Mouse (Mus musculus): ENCODE data around the gene Uap1l1. TPM values are rescaled to one million over a fixed set of nuclear protein-coding genes. Genes with fewer than 3 reads are reported as not detected.
A peak's percentile ranks its signal among the peaks of the same experiment; 100 is the strongest.

Uap1l1 gene
- polyA plus RNA-seq, 1 experiment: 65.3 TPM

DNA sequence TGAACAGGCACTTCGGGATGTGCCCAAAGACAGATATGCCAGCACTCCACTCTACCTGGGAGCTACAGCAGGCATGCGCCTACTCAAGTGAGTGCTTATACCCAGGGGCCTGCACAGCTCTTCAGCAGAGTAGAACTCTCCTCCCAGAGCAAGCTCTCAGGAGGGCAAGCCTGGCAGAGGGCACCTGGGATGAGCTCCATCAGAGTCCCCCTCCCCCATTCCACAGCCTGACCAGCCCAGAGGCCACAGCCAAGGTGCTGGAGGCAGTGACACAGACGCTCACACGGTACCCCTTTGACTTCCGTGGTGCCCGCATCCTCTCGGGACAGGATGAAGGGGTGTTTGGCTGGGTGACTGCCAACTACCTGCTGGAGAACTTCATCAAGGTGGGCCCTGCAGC, 32.6 kb upstream of the Uap1l1 start:
- H3K4me1 ChIP-seq (ENCODE audit: control insufficient read depth, insufficient read depth, low read length): peaks cover 6% of the 10 kb centered on the region
- no peak for DNase-seq
- H3K4me3 ChIP-seq (replicated peaks; ENCODE audit: extremely low read depth, low read depth, low read length): no peak overlapping the region
- WGBS: 85% methylated on average over 7 of the region's 7 CpGs
- TF ChIP-seq CTCF (IDR thresholded peaks at IDR 0.05; ENCODE audit: insufficient read depth, low read length) (no peak), POLR2A (IDR thresholded peaks at IDR 0.05; ENCODE audit: borderline replicate concordance, extremely low read depth, low read depth, low read length) (no peak)

- 52% methylated on average over 1 of the region's 1 CpGs for WGBS
- H3K4me3 ChIP-seq (replicated peaks; ENCODE audit: extremely low read depth, low read depth, low read length): no peak overlapping the region
- DNase-seq: no peak
- peaks cover 6% of the 10 kb centered on the region for H3K4me1 ChIP-seq (ENCODE audit: control insufficient read depth, insufficient read depth, low read length)
- TF ChIP-seq POLR2A (IDR thresholded peaks at IDR 0.05; ENCODE audit: borderline replicate concordance, extremely low read depth, low read depth, low read length) (no peak), CTCF (IDR thresholded peaks at IDR 0.05; ENCODE audit: insufficient read depth, low read length) (no peak)
These were observed 31.5 kb upstream of the Uap1l1 start for GRCm38 (mm10) chr2:25397010-25397409.

DNA sequence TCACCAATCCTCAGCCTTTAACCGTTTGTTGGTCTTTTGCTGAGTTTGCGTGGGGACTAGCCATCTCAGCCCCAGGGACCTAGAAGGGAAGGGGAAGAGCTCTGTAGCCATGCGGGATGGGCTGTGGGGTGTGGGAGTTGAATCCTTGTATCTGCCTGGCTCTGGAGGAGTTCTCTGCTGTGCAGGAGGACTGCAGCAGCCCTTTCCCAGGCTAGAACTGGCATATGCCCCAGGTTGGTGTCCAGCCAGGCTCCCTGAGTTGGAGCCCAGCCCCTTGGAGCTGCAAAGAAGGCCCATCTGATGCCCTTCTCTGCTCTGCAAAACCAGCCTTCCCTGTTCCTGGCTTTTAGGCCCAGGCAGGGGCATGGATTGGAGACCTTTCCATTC, 31.1 kb upstream of the Uap1l1 start:
- no peak for DNase-seq
- peaks cover 6% of the 10 kb centered on the region for H3K4me1 ChIP-seq (ENCODE audit: control insufficient read depth, insufficient read depth, low read length)
- 55% methylated on average over 3 of the region's 3 CpGs for WGBS
- TF ChIP-seq CTCF (IDR thresholded peaks at IDR 0.05; ENCODE audit: insufficient read depth, low read length): no peak
- TF ChIP-seq POLR2A (IDR thresholded peaks at IDR 0.05; ENCODE audit: borderline replicate concordance, extremely low read depth, low read depth, low read length): no peak
- no peak overlapping the region for H3K4me3 ChIP-seq (replicated peaks; ENCODE audit: extremely low read depth, low read depth, low read length)

- peak within 1 kb of the TSS; percentile 49 for H3K4me3 ChIP-seq (replicated peaks; ENCODE audit: extremely low read depth, low read depth, low read length)
- TF ChIP-seq CTCF (IDR thresholded peaks at IDR 0.05; ENCODE audit: insufficient read depth, low read length): 0 out of 2 replicates have a peak, but pooled peaks have one; percentile 6
- 0 out of 2 replicates have a peak, but pooled peaks have one; percentile 12 for TF ChIP-seq POLR2A (IDR thresholded peaks at IDR 0.05; ENCODE audit: borderline replicate concordance, extremely low read depth, low read depth, low read length)
- peak; percentile 49 for DNase-seq
- peaks cover 6% of the 10 kb centered on the region for H3K4me1 ChIP-seq (ENCODE audit: control insufficient read depth, insufficient read depth, low read length)
- WGBS: 3% methylated on average over 57 of the region's 57 CpGs
These were observed 30.5 kb upstream of the Uap1l1 start, which contains the start of gene Entpd2 for GRCm38 (mm10) chr2:25395721-25396596. TSS of gene Entpd2 (plus strand) at chr2:25395874.

DNA sequence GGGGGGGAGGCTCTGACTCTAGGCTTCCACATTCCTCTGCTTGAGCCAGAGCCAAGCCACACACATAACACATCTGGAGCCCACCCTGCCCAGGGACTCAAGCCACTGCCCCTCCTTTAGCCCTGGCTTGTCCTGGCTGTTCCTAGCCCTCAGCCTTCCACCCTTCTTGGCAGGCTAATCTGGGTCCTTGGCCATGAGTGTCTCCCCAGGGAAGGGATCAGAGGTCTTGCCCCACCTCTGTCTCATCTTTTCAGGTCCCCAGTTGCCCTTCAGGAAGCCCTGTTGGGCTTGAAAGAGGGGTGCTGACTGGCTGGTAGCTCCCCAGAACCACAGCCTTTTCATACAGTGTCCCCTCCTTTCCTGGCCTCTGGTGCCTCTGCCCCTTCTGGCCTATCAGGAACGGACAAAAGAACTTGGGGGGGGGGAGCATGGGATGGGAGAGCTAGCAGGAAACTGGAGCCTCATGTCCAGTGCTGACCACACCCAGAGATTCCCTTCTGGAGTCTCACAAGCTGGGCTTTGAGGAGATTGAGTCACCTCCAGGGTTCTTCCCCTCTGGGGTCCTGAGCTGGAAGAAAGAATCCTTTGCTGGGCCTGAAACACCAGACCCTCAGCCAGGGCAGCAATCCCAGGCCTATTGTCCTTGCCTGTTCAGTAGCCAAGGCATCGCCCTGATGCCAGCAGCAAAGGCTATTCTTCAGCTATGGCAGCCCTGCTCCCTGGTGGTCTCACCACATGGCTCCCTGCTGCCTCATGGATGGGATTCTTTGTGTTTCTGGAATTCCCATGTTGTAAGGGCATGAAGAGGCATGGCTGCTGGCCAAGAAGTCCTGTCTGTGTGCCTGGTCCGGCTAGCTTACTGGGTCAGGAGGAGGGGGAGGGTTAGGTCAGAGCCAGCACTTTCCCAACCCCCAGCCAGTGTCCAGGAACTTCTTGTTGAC, 29.1 kb upstream of the Uap1l1 start:
- TF ChIP-seq CTCF (IDR thresholded peaks at IDR 0.05; ENCODE audit: insufficient read depth, low read length): no peak
- WGBS: 37% methylated on average over 3 of the region's 3 CpGs
- Histone ChIP-seq H3K4me3 (replicated peaks; ENCODE audit: extremely low read depth, low read depth, low read length) (no peak overlapping the region), H3K4me1 (ENCODE audit: control insufficient read depth, insufficient read depth, low read length) (peaks cover 3% of the 10 kb centered on the region; the same call in 1 of the 2 replicates)
- DNase-seq: no peak

DNA sequence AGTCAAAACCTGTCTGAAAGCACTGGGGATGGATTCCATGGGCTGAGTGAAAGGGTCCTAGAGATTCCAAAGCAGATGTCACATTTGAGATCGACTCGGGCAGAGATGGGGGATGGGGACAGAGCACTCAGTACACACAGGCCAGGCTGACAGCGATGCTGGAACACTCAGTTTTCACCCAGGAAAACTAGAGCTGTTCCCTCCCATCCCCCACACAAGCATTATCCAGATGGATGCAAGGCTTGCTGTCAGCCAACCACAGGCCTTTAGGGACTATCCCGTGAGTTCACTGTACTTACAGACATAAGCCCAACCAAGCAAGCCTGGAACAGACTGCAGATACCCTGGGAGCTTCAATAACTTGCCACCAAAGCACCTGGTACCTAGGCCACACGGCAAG, 25.8 kb upstream of the Uap1l1 start:
- TF ChIP-seq POLR2A (IDR thresholded peaks at IDR 0.05; ENCODE audit: borderline replicate concordance, extremely low read depth, low read depth, low read length) (no peak), CTCF (IDR thresholded peaks at IDR 0.05; ENCODE audit: insufficient read depth, low read length) (no peak)
- DNase-seq: no peak
- Histone ChIP-seq H3K4me1 (ENCODE audit: control insufficient read depth, insufficient read depth, low read length) (peaks cover 2% of the 10 kb centered on the region; the same call in 1 of the 2 replicates), H3K4me3 (replicated peaks; ENCODE audit: extremely low read depth, low read depth, low read length) (no peak overlapping the region)
- WGBS: 68% methylated on average over 5 of the region's 5 CpGs

DNA sequence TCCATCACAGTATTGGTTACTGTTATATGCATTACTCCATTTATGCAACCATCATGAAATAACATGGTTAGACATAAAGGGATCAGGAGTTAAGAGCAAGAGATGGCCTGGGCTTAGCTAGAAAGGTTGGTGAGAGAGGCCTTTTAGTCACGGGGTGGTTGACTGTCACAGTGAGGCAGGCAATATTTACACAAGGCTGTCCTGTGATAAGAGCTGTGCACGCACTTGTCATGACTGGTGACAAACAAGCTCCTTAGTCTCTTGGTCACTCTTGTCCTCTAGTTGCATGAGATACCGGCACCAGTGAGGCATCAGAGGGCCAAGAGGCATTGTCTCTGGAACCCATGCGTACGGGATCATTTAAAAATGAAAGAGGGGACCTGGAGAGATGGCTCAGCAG, 19.0 kb upstream of the Uap1l1 start:
- TF ChIP-seq CTCF (IDR thresholded peaks at IDR 0.05; ENCODE audit: insufficient read depth, low read length) (no peak), POLR2A (IDR thresholded peaks at IDR 0.05; ENCODE audit: borderline replicate concordance, extremely low read depth, low read depth, low read length) (no peak)
- Histone ChIP-seq H3K4me3 (replicated peaks; ENCODE audit: extremely low read depth, low read depth, low read length) (no peak overlapping the region), H3K4me1 (ENCODE audit: control insufficient read depth, insufficient read depth, low read length) (no peaks in the 10 kb centered on the region)
- DNase-seq: no peak
- WGBS: 56% methylated on average over 5 of the region's 5 CpGs

GRCm38 (mm10) chr2:25376589-25376988, 11.1 kb upstream of the Uap1l1 start:
- DNase-seq: peak; percentile 39

GRCm38 (mm10) chr2:25373431-25373830, 7.9 kb upstream of the Uap1l1 start:
- H3K4me1 ChIP-seq (ENCODE audit: control insufficient read depth, insufficient read depth, low read length): peaks cover 6% of the 10 kb centered on the region; the same call in 1 of the 2 replicates
- no peak overlapping the region for H3K4me3 ChIP-seq (replicated peaks; ENCODE audit: extremely low read depth, low read depth, low read length)
- 45% methylated on average over 2 of the region's 2 CpGs for WGBS
- TF ChIP-seq CTCF (IDR thresholded peaks at IDR 0.05; ENCODE audit: insufficient read depth, low read length) (no peak), POLR2A (IDR thresholded peaks at IDR 0.05; ENCODE audit: borderline replicate concordance, extremely low read depth, low read depth, low read length) (no peak)
- DNase-seq: no peak

More at GRCm38 (mm10) chr2:25376589-25376988, 11.1 kb upstream of the Uap1l1 start:
- TF ChIP-seq CTCF (IDR thresholded peaks at IDR 0.05; ENCODE audit: insufficient read depth, low read length): peak; percentile 45
- TF ChIP-seq POLR2A (IDR thresholded peaks at IDR 0.05; ENCODE audit: borderline replicate concordance, extremely low read depth, low read depth, low read length): no peak
- no peak overlapping the region for H3K4me3 ChIP-seq (replicated peaks; ENCODE audit: extremely low read depth, low read depth, low read length)
- H3K4me1 ChIP-seq (ENCODE audit: control insufficient read depth, insufficient read depth, low read length): peaks cover 6% of the 10 kb centered on the region; the same call in 1 of the 2 replicates
- WGBS: 65% methylated on average over 4 of the region's 4 CpGs
